Mouse (Mus musculus) left cerebral cortex, adult 2 months (tissue): Measurements from ENCODE around the gene Nufip1. TPM values are rescaled to one million over a fixed set of nuclear protein-coding genes. Genes with fewer than 3 reads are reported as not detected.
"Not testable (repeated sequence)": the region's sequence is repeated elsewhere in the genome, so short reads cannot be mapped to it uniquely, and the experiment has no call there.

Source experiments
- DNase-seq, 2 experiments: peaks; one replicate each; pipeline ENCODE4 v3.0.0; 2021 to 2022; ENCODE audit warnings: low spot score in 2 of 2, mixed read lengths in 1 of 2; ENCODE audit errors: extremely low spot score in 1 of 2
- H3K27ac ChIP-seq: fragments of 200-600 bp; 2 replicates; pipeline ENCODE4 v1.8.1; 2022
- H3K4me3 ChIP-seq: fragments of 200-600 bp; 2 replicates; pipeline ENCODE4 v1.8.1; 2022
- CTCF ChIP-seq: fragments of 200-600 bp; IDR thresholded peaks from 2 replicates; pipeline ENCODE4 v1.8.1; 2022; ENCODE audit warnings: antibody characterized with exemption, mild to moderate bottlenecking, moderate library complexity
- intact Hi-C: fragments of 180-260 bp; cut with DNase I; formaldehyde crosslinking; loops from one replicate; pipeline ENCODE4 v1.15.1; 2025
- total RNA-seq, 2 experiments: library from RNA; stranded (reverse); gene quantifications; 2 replicates each; pipeline ENCODE4 v1.2.3; 2021

Nufip1 gene
- total RNA-seq, 2 experiments from 2014 or later: 8.2 to 8.4 TPM

- no peak for TF ChIP-seq CTCF
- Histone ChIP-seq H3K4me3 (no peak overlapping the region), H3K27ac (no peak overlapping the region)
- DNase-seq: no peak
- intact Hi-C loops: no loop called here
Measured at GRCm38 (mm10) chr14:76147061-76147460, 36.4 kb downstream of the Nufip1 start.

GRCm38 (mm10) chr14:76148294-76148693, 37.6 kb downstream of the Nufip1 start:
- H3K4me3 ChIP-seq: no peak overlapping the region
- no peak overlapping the region for H3K27ac ChIP-seq
- no peak for TF ChIP-seq CTCF
- no peak for DNase-seq
- intact Hi-C loops: no loop called here

GRCm38 (mm10) chr14:76149531-76150179, 39.0 kb downstream of the Nufip1 start:
- peak; percentile 17 to 29 for DNase-seq
- intact Hi-C loops: loop anchor here (5.0 to 10.0 kb wide), 2 partner anchors 108 to 855 kb away; no protein-coding TSS in a partner anchor

DNA sequence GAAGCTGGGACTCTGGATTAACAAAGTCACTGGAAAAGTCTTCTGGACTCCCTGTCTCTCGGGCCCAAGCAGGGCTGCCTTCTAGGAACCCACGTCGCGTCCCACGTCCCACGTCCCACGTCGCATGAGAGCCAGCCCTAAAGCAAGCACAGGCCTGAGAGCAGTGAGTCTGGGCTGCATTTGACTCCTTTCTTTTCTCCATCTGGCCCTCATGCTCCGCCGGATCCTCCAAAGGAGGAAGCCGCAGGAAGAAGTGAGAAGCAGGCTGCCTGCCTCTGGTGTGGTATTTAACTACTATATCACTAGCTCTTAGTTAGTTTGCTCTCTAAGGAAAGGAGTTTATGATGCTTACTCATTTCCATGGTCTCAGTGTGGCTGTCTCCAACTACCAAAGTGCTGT, 39.8 kb downstream of the Nufip1 start:
- intact Hi-C loops: loop anchor here (5.0 to 10.0 kb wide), 2 partner anchors 107 to 854 kb away; no protein-coding TSS in a partner anchor
- TF ChIP-seq CTCF: no peak
- Histone ChIP-seq H3K4me3 (no peak overlapping the region), H3K27ac (no peak overlapping the region)
- no peak for DNase-seq

More at GRCm38 (mm10) chr14:76149531-76150179, 39.0 kb downstream of the Nufip1 start:
- no peak overlapping the region for H3K4me3 ChIP-seq
- no peak for TF ChIP-seq CTCF
- H3K27ac ChIP-seq: no peak overlapping the region; the same call in 1 of the 2 replicates

DNA sequence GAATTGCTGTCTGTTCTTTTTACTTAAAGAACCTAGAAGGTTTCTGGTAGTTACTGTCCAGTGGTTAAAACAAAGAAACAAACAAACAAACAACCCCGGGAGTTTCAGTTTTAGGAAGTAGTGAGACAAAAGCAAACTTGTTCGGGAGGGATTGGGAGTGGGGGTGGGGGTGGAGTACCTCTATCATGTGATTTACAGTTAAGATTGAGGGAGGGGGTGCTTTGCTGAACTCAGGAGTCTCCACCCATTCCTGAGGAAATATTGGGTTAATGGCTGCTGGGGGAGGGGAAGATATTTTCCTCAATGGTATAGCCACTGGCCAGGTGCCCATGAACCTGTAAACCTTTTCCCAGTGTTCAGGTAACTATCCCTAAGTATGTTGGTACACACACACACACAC, 40.3 kb downstream of the Nufip1 start:
- DNase-seq: no peak
- H3K27ac ChIP-seq: no peak overlapping the region
- intact Hi-C loops: loop anchor here (5.0 to 10.0 kb wide), 2 partner anchors 106 to 854 kb away; no protein-coding TSS in a partner anchor
- no peak for TF ChIP-seq CTCF
- H3K4me3 ChIP-seq: no peak overlapping the region

DNA sequence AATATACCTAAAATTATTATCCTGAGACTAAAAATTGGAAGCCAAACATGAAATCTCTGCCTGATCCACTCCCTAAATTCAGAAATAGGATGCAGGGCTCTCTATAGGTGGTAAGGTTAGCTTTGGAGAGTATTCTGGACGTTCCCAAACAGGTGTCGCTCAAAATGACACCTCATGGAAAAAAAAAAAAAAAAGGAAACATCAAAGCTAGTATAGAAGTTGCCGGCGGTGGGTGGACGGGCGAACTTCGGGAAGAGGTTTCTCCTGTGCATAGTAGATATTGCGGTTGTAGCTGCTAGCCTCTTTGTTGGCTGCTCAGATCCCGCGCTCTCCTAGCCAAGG, 41.1 kb downstream of the Nufip1 start:
- DNase-seq: no peak
- intact Hi-C loops: loop anchor here (1.0 to 10.0 kb wide), 4 partner anchors 106 to 853 kb away; partner anchors contain the start of gene Tsc22d1
- peak overlapping the region; percentile 99 for H3K27ac ChIP-seq
- peak overlapping the region; percentile 78 for H3K4me3 ChIP-seq
- TF ChIP-seq CTCF: no peak

DNA sequence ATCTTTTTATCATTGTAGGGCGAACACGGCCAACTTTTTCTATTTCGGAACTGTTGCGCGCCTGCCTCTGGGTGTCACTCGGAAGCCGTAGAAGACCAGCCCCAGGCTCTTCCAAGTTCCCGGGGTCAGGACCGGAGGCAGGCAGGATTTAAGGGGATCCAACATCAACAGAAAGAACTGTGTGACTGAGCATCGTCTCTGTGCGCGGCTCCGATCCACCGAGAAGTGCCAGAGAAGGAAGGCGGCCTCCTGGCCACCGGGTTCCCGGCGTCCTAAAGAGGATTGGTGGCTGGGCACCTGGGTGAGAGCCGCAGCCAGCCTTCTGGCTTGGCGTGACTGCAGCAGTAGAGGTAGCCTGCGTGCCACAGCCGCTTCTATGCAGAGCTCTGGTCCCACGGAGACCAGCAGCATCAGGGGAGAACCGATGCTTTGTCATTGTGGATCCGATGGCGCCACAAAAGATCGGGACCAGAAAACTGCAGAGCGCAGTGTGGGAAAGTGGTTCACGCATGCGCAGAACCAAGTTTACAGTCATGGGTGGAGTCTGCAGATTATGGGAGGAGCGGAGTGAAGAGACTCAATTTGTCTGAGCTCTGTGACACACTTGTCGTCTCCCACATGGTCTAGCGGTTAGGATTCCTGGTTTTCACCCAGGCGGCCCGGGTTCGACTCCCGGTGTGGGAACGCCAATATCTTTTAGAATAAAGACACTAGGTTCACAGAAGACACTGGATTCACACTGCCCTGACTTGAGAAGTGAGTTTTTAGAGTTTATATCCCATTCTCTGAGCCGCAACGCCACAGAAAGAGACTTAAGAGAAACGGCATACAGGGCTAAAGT, 41.7 kb downstream of the Nufip1 start:
- DNase-seq: peak; percentile 96 to 98
- TF ChIP-seq CTCF: peak; percentile 44
- Histone ChIP-seq H3K4me3 (peak overlapping the region; percentile 78), H3K27ac (peak overlapping the region; percentile 99)
- intact Hi-C loops: loop anchor here (1.0 to 10.0 kb wide), 4 partner anchors 105 to 852 kb away; partner anchors contain the start of gene Tsc22d1

DNA sequence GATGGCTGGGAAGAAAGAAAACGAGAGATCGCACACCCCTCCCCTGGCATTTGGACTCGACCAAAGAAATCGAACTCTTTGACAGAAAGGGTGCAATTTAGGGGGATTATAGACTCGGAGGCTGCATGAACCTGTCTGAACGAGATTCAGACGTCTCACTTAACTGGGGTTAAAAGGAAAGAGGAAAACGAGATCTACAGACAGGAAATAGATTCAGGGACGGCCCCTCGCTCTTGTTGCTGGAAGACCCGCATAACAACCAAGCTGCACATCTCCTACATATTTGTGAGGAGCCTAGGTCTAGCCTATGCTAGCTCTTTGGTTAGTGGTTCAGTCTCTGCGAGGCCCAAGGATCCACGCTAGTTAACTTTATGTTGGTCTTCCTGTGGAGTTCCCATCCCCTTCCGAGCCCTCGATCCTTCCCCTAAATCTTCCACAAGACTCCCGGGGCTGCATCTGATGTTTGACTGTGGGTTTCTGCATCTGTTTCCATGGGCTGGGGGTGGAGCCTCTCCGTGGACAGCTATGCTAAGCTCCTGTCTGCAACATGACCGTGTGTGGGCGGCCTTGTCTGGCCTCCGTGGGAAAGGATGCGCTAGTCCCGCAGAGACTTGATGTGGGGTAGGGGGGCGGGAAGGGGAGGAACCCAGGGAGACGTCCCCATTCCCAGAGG, 42.4 kb downstream of the Nufip1 start:
- H3K4me3 ChIP-seq: peak overlapping the region; percentile 78
- intact Hi-C loops: loop anchor here (2.0 to 10.0 kb wide), 3 partner anchors 104 to 852 kb away; no protein-coding TSS in a partner anchor
- H3K27ac ChIP-seq: peak overlapping the region; percentile 56
- no peak for TF ChIP-seq CTCF
- no peak for DNase-seq

DNA sequence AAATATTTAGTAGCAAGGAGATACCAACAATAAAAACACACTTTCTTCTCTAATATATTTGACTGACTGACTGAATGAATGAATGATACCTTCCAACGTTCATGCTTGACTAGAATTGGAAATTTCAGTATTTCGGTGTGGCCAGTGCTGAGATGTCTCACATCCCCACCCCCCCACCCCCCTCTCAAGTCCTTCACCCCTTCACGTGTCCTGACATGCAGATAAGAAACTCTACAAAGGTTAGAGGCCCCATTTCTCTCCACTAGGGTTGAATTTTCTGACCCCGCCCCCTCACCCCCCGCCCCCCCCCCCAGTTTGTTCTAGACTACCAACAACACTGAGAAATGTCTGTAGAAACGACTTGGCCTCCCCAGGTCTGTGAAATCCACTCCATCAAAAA, 43.1 kb downstream of the Nufip1 start:
- TF ChIP-seq CTCF: no peak
- Histone ChIP-seq H3K27ac (no peak overlapping the region), H3K4me3 (no peak overlapping the region)
- DNase-seq: no peak
- intact Hi-C loops: loop anchor here (2.0 to 10.0 kb wide), 3 partner anchors 103 to 851 kb away; no protein-coding TSS in a partner anchor

GRCm38 (mm10) chr14:76158192-76158785, 47.6 kb downstream of the Nufip1 start:
- no peak for TF ChIP-seq CTCF
- Histone ChIP-seq H3K27ac (no peak overlapping the region), H3K4me3 (no peak overlapping the region)
- DNase-seq: no peak
- intact Hi-C loops: loop anchor here (10.0 kb wide), 1 partner anchor 847 kb away; no protein-coding TSS in a partner anchor

DNA sequence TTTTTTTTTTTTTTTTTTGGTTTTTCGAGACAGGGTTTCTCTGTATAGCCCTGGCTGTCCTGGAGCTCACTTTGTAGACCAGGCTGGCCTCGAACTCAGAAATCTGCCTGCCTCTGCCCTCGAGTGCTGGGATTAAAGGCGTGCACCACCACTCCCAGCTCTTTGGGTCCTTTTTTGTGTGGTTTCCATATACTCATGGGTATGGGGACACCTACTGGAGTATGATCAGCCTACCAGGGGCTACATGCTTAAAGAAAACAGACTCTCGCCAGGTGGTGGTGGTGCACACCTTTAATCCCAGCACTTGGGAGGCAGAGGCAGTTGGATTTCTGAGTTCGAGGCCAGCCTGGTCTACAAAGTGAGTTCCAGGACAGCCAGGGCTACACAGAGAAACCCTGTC, 49.9 kb downstream of the Nufip1 start:
- intact Hi-C loops, DNase-seq, H3K4me3 ChIP-seq, H3K27ac ChIP-seq: not testable (repeated sequence)
